Mouse (Mus musculus): ENCODE results near the gene Klhdc3. TPM values are rescaled to one million over a fixed set of nuclear protein-coding genes. Genes with fewer than 3 reads are reported as not detected.

Gene Klhdc3
- total and polyA plus RNA-seq, 2 experiments from 2014 or later, result 71.1 to 211 TPM

- DNase-seq (no peak), ATAC-seq (no peak)
- no peaks in the 10 kb centered on the region for H3K27me3 ChIP-seq (ENCODE audit: insufficient read depth, low read length)
- no peak overlapping the region for H3K27ac ChIP-seq (ENCODE audit: low read depth, low read length)
- H3K4me3 ChIP-seq (ENCODE audit: low read depth, low read length), result no peak overlapping the region
- TF ChIP-seq CTCF (IDR thresholded peaks at IDR 0.05; ENCODE audit: low read depth), result no peak
- no peaks in the 10 kb centered on the region for H3K4me1 ChIP-seq (ENCODE audit: insufficient read depth)
- peaks cover 21% of the 10 kb centered on the region for H3K36me3 ChIP-seq (ENCODE audit: insufficient read depth)
- no peak overlapping the region for H3K4me2 ChIP-seq (ENCODE audit: low read depth)
- H3K9ac ChIP-seq, result no peak overlapping the region
- 94% methylated on average over 12 of the region's 12 CpGs for WGBS
- H3K9me3 ChIP-seq (ENCODE audit: low read length), result no peaks in the 10 kb centered on the region
These were observed 10.0 kb upstream of the Klhdc3 start for GRCm38 (mm10) chr17:46690665-46691064.

- no peaks in the 10 kb centered on the region for H3K9me3 ChIP-seq (ENCODE audit: low read length)
- no peaks in the 10 kb centered on the region for H3K27me3 ChIP-seq (ENCODE audit: insufficient read depth, low read length)
- DNase-seq, result no peak
- TF ChIP-seq CTCF (IDR thresholded peaks at IDR 0.05; ENCODE audit: low read depth), result no peak
- no peak overlapping the region for H3K4me3 ChIP-seq (ENCODE audit: low read depth, low read length)
- 90% methylated on average over 6 of the region's 6 CpGs for WGBS
- no peak overlapping the region for H3K9ac ChIP-seq
- ATAC-seq, result no peak
- no peak overlapping the region for H3K4me2 ChIP-seq (ENCODE audit: low read depth)
- H3K36me3 ChIP-seq (ENCODE audit: insufficient read depth), result peaks cover 47% of the 10 kb centered on the region
- peaks cover 6% of the 10 kb centered on the region; the same call in 1 of the 2 replicates for H3K4me1 ChIP-seq (ENCODE audit: insufficient read depth)
- no peak overlapping the region for H3K27ac ChIP-seq (ENCODE audit: low read depth, low read length)
These were observed 5.2 kb upstream of the Klhdc3 start for GRCm38 (mm10) chr17:46685913-46686312.

- 81% methylated on average over 16 of the region's 16 CpGs for whole genome bisulfite sequencing
- ATAC-seq (no peak), DNase-seq (no peak)
- H3K4me1 ChIP-seq (ENCODE audit: insufficient read depth), result peaks cover 16% of the 10 kb centered on the region; the same call in 1 of the 2 replicates
- no peak overlapping the region for H3K9ac ChIP-seq
- no peaks in the 10 kb centered on the region for H3K9me3 ChIP-seq (ENCODE audit: low read length)
- H3K27ac ChIP-seq (ENCODE audit: low read depth, low read length), result no peak overlapping the region
- H3K4me3 ChIP-seq (ENCODE audit: low read depth, low read length), result no peak overlapping the region
- H3K36me3 ChIP-seq (ENCODE audit: insufficient read depth), result peaks cover 53% of the 10 kb centered on the region
- H3K4me2 ChIP-seq (ENCODE audit: low read depth), result no peak overlapping the region
- no peak for TF ChIP-seq CTCF (IDR thresholded peaks at IDR 0.05; ENCODE audit: low read depth)
- H3K27me3 ChIP-seq (ENCODE audit: insufficient read depth, low read length), result no peaks in the 10 kb centered on the region
These were observed 2.1 kb upstream of the Klhdc3 start for GRCm38 (mm10) chr17:46682654-46683389.

- Histone ChIP-seq H3K4me2 (ENCODE audit: low read depth) (peak overlapping the region; percentile 62), H3K9me3 (ENCODE audit: low read length) (no peaks in the 10 kb centered on the region), H3K4me3 (ENCODE audit: low read depth, low read length) (peak overlapping the region; percentile 82), H3K9ac (peak overlapping the region; percentile 53), H3K36me3 (ENCODE audit: insufficient read depth) (peaks cover 57% of the 10 kb centered on the region), H3K27ac (ENCODE audit: low read depth, low read length) (peak overlapping the region; percentile 70), H3K4me1 (ENCODE audit: insufficient read depth) (peaks cover 16% of the 10 kb centered on the region; the same call in 1 of the 2 replicates), H3K27me3 (ENCODE audit: insufficient read depth, low read length) (no peaks in the 10 kb centered on the region)
- DNase-seq (no peak), ATAC-seq (no peak)
- no peak for TF ChIP-seq CTCF (IDR thresholded peaks at IDR 0.05; ENCODE audit: low read depth)
- 27% methylated on average over 12 of the region's 12 CpGs for WGBS
These were observed 878 bp upstream of the Klhdc3 start for GRCm38 (mm10) chr17:46681466-46682118.

- Histone ChIP-seq H3K4me3 (ENCODE audit: low read depth, low read length) (peak overlapping the region; percentile 82), H3K27me3 (ENCODE audit: insufficient read depth, low read length) (no peaks in the 10 kb centered on the region), H3K4me1 (ENCODE audit: insufficient read depth) (peaks cover 16% of the 10 kb centered on the region; the same call in 1 of the 2 replicates), H3K27ac (ENCODE audit: low read depth, low read length) (peak overlapping the region; percentile 89), H3K4me2 (ENCODE audit: low read depth) (peak overlapping the region; percentile 64), H3K9me3 (ENCODE audit: low read length) (no peaks in the 10 kb centered on the region), H3K9ac (peak overlapping the region; percentile 69), H3K36me3 (ENCODE audit: insufficient read depth) (peaks cover 55% of the 10 kb centered on the region)
- DNase-seq (peak; percentile 65), ATAC-seq (peak; percentile 42)
- 1% methylated on average over 34 of the region's 34 CpGs for WGBS
- peak; percentile 57 for TF ChIP-seq CTCF (IDR thresholded peaks at IDR 0.05; ENCODE audit: low read depth)
These were observed 613 bp downstream of the Klhdc3 start for GRCm38 (mm10) chr17:46679843-46680759.

GRCm38 (mm10) chr17:46678911-46679310 lies 1.8 kb downstream of the Klhdc3 start:
- peak overlapping the region; percentile 69; the same call in 1 of the 2 replicates for H3K9ac ChIP-seq
- no peaks in the 10 kb centered on the region for H3K27me3 ChIP-seq (ENCODE audit: insufficient read depth, low read length)
- H3K36me3 ChIP-seq (ENCODE audit: insufficient read depth), result peaks cover 48% of the 10 kb centered on the region
- TF ChIP-seq CTCF (IDR thresholded peaks at IDR 0.05; ENCODE audit: low read depth), result no peak
- WGBS, result 75% methylated on average over 9 of the region's 9 CpGs
- DNase-seq (no peak), ATAC-seq (no peak)
- H3K4me2 ChIP-seq (ENCODE audit: low read depth), result 0 out of 2 replicates have a peak overlapping the region, but pooled peaks have one; percentile 8
- H3K4me1 ChIP-seq (ENCODE audit: insufficient read depth), result peaks cover 16% of the 10 kb centered on the region; the same call in 1 of the 2 replicates
- no peak overlapping the region for H3K27ac ChIP-seq (ENCODE audit: low read depth, low read length)
- no peaks in the 10 kb centered on the region for H3K9me3 ChIP-seq (ENCODE audit: low read length)
- H3K4me3 ChIP-seq (ENCODE audit: low read depth, low read length), result no peak overlapping the region
